Mouse (Mus musculus) kidney, postnatal 14 days (tissue): ENCODE results near the gene Olfr228.
A peak's percentile ranks its signal among the peaks of the same experiment; 100 is the strongest.
"Not testable (repeated sequence)": the region's sequence is repeated elsewhere in the genome, so short reads cannot be mapped to it uniquely, and the experiment has no call there.

Source experiments
- DNase-seq: peaks from one replicate; pipeline ENCODE4 v3.0.0; 2022; ENCODE audit warnings: mixed read lengths

The Olfr228 gene

GRCm38 (mm10) chr2:86487286-86487685 is at the start of gene Olfr228:
Olfr228 (minus strand) TSS chr2:86487386.
- no peak for DNase-seq

- DNase-seq = no peak
Observed at GRCm38 (mm10) chr2:86530991-86531390, 43.8 kb upstream of the Olfr228 start.

GRCm38 (mm10) chr2:86508161-86508560 is 21.0 kb upstream of the Olfr228 start, which contains the start of gene Olfr1076:
Olfr1076 (plus strand) TSS chr2:86508461.
- no peak for DNase-seq

- peak; percentile 48 for DNase-seq
Observed at GRCm38 (mm10) chr2:86464442-86465109, 22.6 kb downstream of the Olfr228 start.

GRCm38 (mm10) chr2:86460434-86460833 is 26.8 kb downstream of the Olfr228 start:
- no peak for DNase-seq

- DNase-seq = no peak
Observed at GRCm38 (mm10) chr2:86456169-86456568, 31.0 kb downstream of the Olfr228 start, which contains the start of gene Olfr1066. Olfr1066 (minus strand) TSS chr2:86456269.

GRCm38 (mm10) chr2:86450491-86450890 is 36.7 kb downstream of the Olfr228 start, which contains the start of gene Olfr1065:
Olfr1065 (minus strand) TSS chr2:86450591.
- DNase-seq = not testable (repeated sequence)

- not testable (repeated sequence) for DNase-seq
Observed at GRCm38 (mm10) chr2:86442101-86442500, 45.1 kb downstream of the Olfr228 start.
